Mouse (Mus musculus): ENCODE data around the gene Trim40. TPM values are rescaled to one million over a fixed set of nuclear protein-coding genes. Genes with fewer than 3 reads are reported as not detected.

The Trim40 gene
- polyA plus RNA-seq, 1 experiment from 2014 or later: not detected

DNA sequence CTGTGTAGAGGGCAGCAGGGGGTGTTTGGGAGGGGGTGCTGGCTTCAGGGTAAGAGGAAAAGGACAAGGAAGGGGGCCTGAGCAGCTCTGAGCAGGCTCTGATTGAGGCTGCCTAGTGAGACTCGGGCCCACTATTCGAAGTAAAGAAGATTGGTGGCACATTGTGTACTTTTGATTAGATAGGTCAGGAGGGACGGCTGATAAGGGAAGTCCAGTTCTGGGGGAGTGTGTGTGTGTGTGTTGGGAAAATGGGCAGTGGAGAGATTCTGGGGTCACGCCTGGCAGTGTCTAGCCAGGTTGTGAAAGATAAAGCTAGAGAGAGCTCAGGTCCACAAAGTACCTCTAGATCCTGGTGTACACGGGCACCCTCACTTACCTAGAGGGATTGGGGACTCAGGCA lies 38.3 kb downstream of the Trim40 start:
- no peak overlapping the region for H3K9ac ChIP-seq (ENCODE audit: low read depth, low read length)
- H3K4me3 ChIP-seq (ENCODE audit: low read depth, low read length): no peak overlapping the region
- H3K4me2 ChIP-seq (ENCODE audit: low read length): no peak overlapping the region
- no peaks in the 10 kb centered on the region for H3K9me3 ChIP-seq (replicated peaks; ENCODE audit: control insufficient read depth, low read length, poor library complexity, severe bottlenecking)
- H3K36me3 ChIP-seq (ENCODE audit: control insufficient read depth, insufficient read depth, low read length): peaks cover 48% of the 10 kb centered on the region
- ATAC-seq: no peak
- 95% methylated on average over 5 of the region's 5 CpGs for WGBS
- no peaks in the 10 kb centered on the region for H3K27me3 ChIP-seq (ENCODE audit: control insufficient read depth, insufficient read depth, low read depth, low read length)
- H3K4me1 ChIP-seq (ENCODE audit: control insufficient read depth, insufficient read depth, low read length): 0 out of 2 replicates have a peak, but pooled peaks cover 2% of the 10 kb centered on the region
- no peak overlapping the region for H3K27ac ChIP-seq (ENCODE audit: low read length)

DNA sequence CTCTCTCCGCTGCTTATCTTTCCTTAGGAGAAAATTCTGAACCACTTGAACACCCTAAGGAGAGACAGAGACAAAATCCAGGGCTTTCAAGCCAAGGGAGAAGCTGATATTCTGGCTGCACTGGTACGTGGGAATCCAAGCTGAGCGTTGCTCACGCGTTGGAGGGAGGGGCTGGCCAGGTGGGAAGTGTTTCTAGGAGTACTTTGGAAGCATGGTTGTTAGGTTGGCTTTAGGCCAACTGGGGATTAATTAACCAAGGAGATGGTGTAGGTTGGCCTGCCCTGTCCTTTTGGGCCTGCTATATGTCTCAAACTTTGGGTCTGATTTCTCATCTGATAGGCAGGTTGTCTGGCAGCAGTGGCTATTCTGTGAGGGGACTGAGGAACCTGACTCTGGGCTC lies 38.7 kb downstream of the Trim40 start:
- H3K4me3 ChIP-seq (ENCODE audit: low read depth, low read length): no peak overlapping the region
- H3K9ac ChIP-seq (ENCODE audit: low read depth, low read length): no peak overlapping the region
- H3K36me3 ChIP-seq (ENCODE audit: control insufficient read depth, insufficient read depth, low read length): peaks cover 43% of the 10 kb centered on the region
- ATAC-seq: no peak
- H3K27ac ChIP-seq (ENCODE audit: low read length): no peak overlapping the region
- no peaks in the 10 kb centered on the region for H3K27me3 ChIP-seq (ENCODE audit: control insufficient read depth, insufficient read depth, low read depth, low read length)
- WGBS: 90% methylated on average over 5 of the region's 5 CpGs
- no peak overlapping the region for H3K4me2 ChIP-seq (ENCODE audit: low read length)
- H3K4me1 ChIP-seq (ENCODE audit: control insufficient read depth, insufficient read depth, low read length): 0 out of 2 replicates have a peak, but pooled peaks cover 2% of the 10 kb centered on the region
- H3K9me3 ChIP-seq (replicated peaks; ENCODE audit: control insufficient read depth, low read length, poor library complexity, severe bottlenecking): no peaks in the 10 kb centered on the region

- WGBS: 96% methylated on average over 2 of the region's 2 CpGs
- no peak overlapping the region for H3K4me2 ChIP-seq (ENCODE audit: low read length)
- ATAC-seq: no peak
Observed at GRCm38 (mm10) chr17:36849992-36850391, 39.9 kb downstream of the Trim40 start.

DNA sequence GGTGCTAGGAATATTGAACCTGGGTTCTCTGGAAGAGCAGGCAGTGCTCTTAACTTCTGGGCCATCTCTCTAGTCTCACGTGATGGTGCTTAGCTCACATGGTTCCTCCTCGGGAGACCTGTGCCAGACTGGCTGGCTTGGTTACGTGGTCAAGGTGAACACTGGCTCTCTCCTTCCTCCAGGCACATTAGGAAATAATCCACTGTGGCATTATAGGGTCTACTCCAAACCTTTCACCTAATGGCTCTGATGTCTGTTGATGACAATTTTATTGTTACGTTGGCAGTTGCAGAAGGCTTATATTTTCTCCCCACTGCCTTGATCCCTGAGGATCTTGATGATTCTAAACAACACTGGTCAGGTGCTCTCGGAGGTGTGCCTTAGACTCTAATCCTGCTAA lies 41.0 kb downstream of the Trim40 start:
- Histone ChIP-seq H3K4me3 (ENCODE audit: low read depth, low read length) (no peak overlapping the region), H3K4me2 (ENCODE audit: low read length) (no peak overlapping the region), H3K27me3 (ENCODE audit: control insufficient read depth, insufficient read depth, low read depth, low read length) (no peaks in the 10 kb centered on the region), H3K9me3 (replicated peaks; ENCODE audit: control insufficient read depth, low read length, poor library complexity, severe bottlenecking) (no peaks in the 10 kb centered on the region), H3K36me3 (ENCODE audit: control insufficient read depth, insufficient read depth, low read length) (peaks cover 22% of the 10 kb centered on the region), H3K27ac (ENCODE audit: low read length) (no peak overlapping the region), H3K4me1 (ENCODE audit: control insufficient read depth, insufficient read depth, low read length) (0 out of 2 replicates have a peak, but pooled peaks cover 2% of the 10 kb centered on the region), H3K9ac (ENCODE audit: low read depth, low read length) (no peak overlapping the region)
- no peak for ATAC-seq
- 86% methylated on average over 5 of the region's 5 CpGs for WGBS

More at GRCm38 (mm10) chr17:36849992-36850391, 39.9 kb downstream of the Trim40 start:
- Histone ChIP-seq H3K9ac (ENCODE audit: low read depth, low read length) (no peak overlapping the region), H3K4me1 (ENCODE audit: control insufficient read depth, insufficient read depth, low read length) (0 out of 2 replicates have a peak, but pooled peaks cover 2% of the 10 kb centered on the region), H3K9me3 (replicated peaks; ENCODE audit: control insufficient read depth, low read length, poor library complexity, severe bottlenecking) (no peaks in the 10 kb centered on the region), H3K4me3 (ENCODE audit: low read depth, low read length) (no peak overlapping the region), H3K36me3 (ENCODE audit: control insufficient read depth, insufficient read depth, low read length) (peaks cover 31% of the 10 kb centered on the region), H3K27me3 (ENCODE audit: control insufficient read depth, insufficient read depth, low read depth, low read length) (no peaks in the 10 kb centered on the region), H3K27ac (ENCODE audit: low read length) (no peak overlapping the region)

DNA sequence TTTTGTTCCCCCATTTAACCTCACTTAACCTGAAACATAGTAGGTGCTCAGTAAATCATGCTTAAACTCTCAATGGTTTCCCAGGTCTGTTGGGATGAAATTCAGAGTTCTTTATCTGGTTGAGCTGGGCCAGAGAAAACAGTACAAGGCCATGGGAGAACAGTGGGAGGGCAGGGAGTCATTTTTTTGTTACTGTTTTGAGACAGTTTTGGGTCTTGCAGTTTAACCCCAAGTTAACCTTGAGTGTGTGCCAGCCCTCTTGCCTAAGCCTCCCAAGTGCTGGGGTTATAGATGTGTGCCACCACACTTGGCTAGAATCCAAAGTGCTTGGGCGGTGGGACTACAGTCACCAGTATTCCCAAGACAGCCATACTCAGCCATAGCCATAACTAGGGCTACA lies 45.2 kb downstream of the Trim40 start:
- Histone ChIP-seq H3K9ac (ENCODE audit: low read depth, low read length) (no peak overlapping the region), H3K36me3 (ENCODE audit: control insufficient read depth, insufficient read depth, low read length) (no peaks in the 10 kb centered on the region; the same call in 1 of the 2 replicates), H3K27ac (ENCODE audit: low read length) (no peak overlapping the region), H3K9me3 (replicated peaks; ENCODE audit: control insufficient read depth, low read length, poor library complexity, severe bottlenecking) (no peaks in the 10 kb centered on the region), H3K4me3 (ENCODE audit: low read depth, low read length) (no peak overlapping the region), H3K27me3 (ENCODE audit: control insufficient read depth, insufficient read depth, low read depth, low read length) (no peaks in the 10 kb centered on the region), H3K4me1 (ENCODE audit: control insufficient read depth, insufficient read depth, low read length) (no peaks in the 10 kb centered on the region), H3K4me2 (ENCODE audit: low read length) (no peak overlapping the region)
- WGBS: 93% methylated on average over 1 of the region's 1 CpGs
- no peak for ATAC-seq

GRCm38 (mm10) chr17:36844286-36844719 lies 45.6 kb downstream of the Trim40 start:
- no peaks in the 10 kb centered on the region for H3K9me3 ChIP-seq (replicated peaks; ENCODE audit: control insufficient read depth, low read length, poor library complexity, severe bottlenecking)
- no peaks in the 10 kb centered on the region; the same call in 1 of the 2 replicates for H3K4me1 ChIP-seq (ENCODE audit: control insufficient read depth, insufficient read depth, low read length)
- no peak for ATAC-seq
- H3K27ac ChIP-seq (ENCODE audit: low read length): no peak overlapping the region
- H3K4me3 ChIP-seq (ENCODE audit: low read depth, low read length): no peak overlapping the region
- no peak overlapping the region for H3K4me2 ChIP-seq (ENCODE audit: low read length)
- no peaks in the 10 kb centered on the region for H3K27me3 ChIP-seq (ENCODE audit: control insufficient read depth, insufficient read depth, low read depth, low read length)
- H3K36me3 ChIP-seq (ENCODE audit: control insufficient read depth, insufficient read depth, low read length): no peaks in the 10 kb centered on the region; the same call in 1 of the 2 replicates
- no peak overlapping the region for H3K9ac ChIP-seq (ENCODE audit: low read depth, low read length)

GRCm38 (mm10) chr17:36843696-36844095 lies 46.2 kb downstream of the Trim40 start:
- WGBS: 78% methylated on average over 7 of the region's 7 CpGs
- Histone ChIP-seq H3K4me3 (ENCODE audit: low read depth, low read length) (no peak overlapping the region), H3K27me3 (ENCODE audit: control insufficient read depth, insufficient read depth, low read depth, low read length) (no peaks in the 10 kb centered on the region), H3K4me2 (ENCODE audit: low read length) (no peak overlapping the region), H3K9me3 (replicated peaks; ENCODE audit: control insufficient read depth, low read length, poor library complexity, severe bottlenecking) (no peaks in the 10 kb centered on the region), H3K4me1 (ENCODE audit: control insufficient read depth, insufficient read depth, low read length) (no peaks in the 10 kb centered on the region; the same call in 1 of the 2 replicates), H3K9ac (ENCODE audit: low read depth, low read length) (no peak overlapping the region), H3K36me3 (ENCODE audit: control insufficient read depth, insufficient read depth, low read length) (no peaks in the 10 kb centered on the region; the same call in 1 of the 2 replicates), H3K27ac (ENCODE audit: low read length) (no peak overlapping the region)
- ATAC-seq: no peak

- Histone ChIP-seq H3K36me3 (ENCODE audit: control insufficient read depth, insufficient read depth, low read length) (no peaks in the 10 kb centered on the region; the same call in 1 of the 2 replicates), H3K9ac (ENCODE audit: low read depth, low read length) (no peak overlapping the region), H3K4me2 (ENCODE audit: low read length) (no peak overlapping the region), H3K4me1 (ENCODE audit: control insufficient read depth, insufficient read depth, low read length) (peaks cover 11% of the 10 kb centered on the region), H3K27ac (ENCODE audit: low read length) (no peak overlapping the region), H3K27me3 (ENCODE audit: control insufficient read depth, insufficient read depth, low read depth, low read length) (no peaks in the 10 kb centered on the region), H3K4me3 (ENCODE audit: low read depth, low read length) (no peak overlapping the region), H3K9me3 (replicated peaks; ENCODE audit: control insufficient read depth, low read length, poor library complexity, severe bottlenecking) (no peaks in the 10 kb centered on the region)
- ATAC-seq: no peak
Observed at GRCm38 (mm10) chr17:36840961-36841445, 48.9 kb downstream of the Trim40 start.

DNA sequence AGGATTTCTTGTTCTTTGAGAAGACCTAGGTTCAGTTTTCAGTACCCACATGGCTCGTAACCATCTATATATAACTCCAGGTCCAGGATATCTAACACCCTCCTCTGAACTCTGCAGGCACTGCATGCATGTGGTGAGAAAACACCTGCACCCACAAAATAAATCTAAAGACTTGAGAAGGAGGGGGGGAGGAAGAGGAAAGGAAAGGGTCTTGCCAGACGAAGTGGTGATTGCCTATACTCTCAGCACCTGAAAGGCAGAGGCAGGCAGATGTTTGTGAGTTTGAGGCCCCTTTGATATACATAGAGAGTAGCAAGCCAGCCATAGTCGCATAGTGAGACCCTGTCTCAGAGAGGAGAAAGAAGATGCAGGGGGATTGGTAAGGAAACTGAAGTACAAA lies 50.0 kb downstream of the Trim40 start:
- 85% methylated on average over 3 of the region's 3 CpGs for WGBS
- no peak for ATAC-seq
- Histone ChIP-seq H3K4me2 (ENCODE audit: low read length) (no peak overlapping the region), H3K27me3 (ENCODE audit: control insufficient read depth, insufficient read depth, low read depth, low read length) (no peaks in the 10 kb centered on the region), H3K9me3 (replicated peaks; ENCODE audit: control insufficient read depth, low read length, poor library complexity, severe bottlenecking) (no peaks in the 10 kb centered on the region), H3K36me3 (ENCODE audit: control insufficient read depth, insufficient read depth, low read length) (no peaks in the 10 kb centered on the region; the same call in 1 of the 2 replicates), H3K9ac (ENCODE audit: low read depth, low read length) (no peak overlapping the region), H3K4me1 (ENCODE audit: control insufficient read depth, insufficient read depth, low read length) (peaks cover 11% of the 10 kb centered on the region), H3K4me3 (ENCODE audit: low read depth, low read length) (no peak overlapping the region), H3K27ac (ENCODE audit: low read length) (no peak overlapping the region)

Measured in midbrain, embryonic 16.5 days (tissue).